Mouse (Mus musculus): ENCODE measurements around the gene Abhd17c.

The Abhd17c gene

GRCm38 (mm10) chr7:84119216-84120105 lies 32.2 kb downstream of the Abhd17c start:
- DNase-seq (ENCODE audit: low spot score in 2 of 2): peak in 1 of 2 experiments; percentile 39

GRCm38 (mm10) chr7:84117543-84118122 lies 34.1 kb downstream of the Abhd17c start:
- DNase-seq (ENCODE audit: low spot score in 2 of 2): no peak

- no peak for DNase-seq (ENCODE audit: low spot score in 2 of 2)
Observed at GRCm38 (mm10) chr7:84116621-84117542, 34.8 kb downstream of the Abhd17c start.

GRCm38 (mm10) chr7:84115385-84115784 lies 36.3 kb downstream of the Abhd17c start:
- DNase-seq (ENCODE audit: low spot score in 2 of 2): no peak

- no peak for DNase-seq (ENCODE audit: low spot score in 2 of 2)
Observed at GRCm38 (mm10) chr7:84114775-84115174, 36.9 kb downstream of the Abhd17c start.

- DNase-seq (ENCODE audit: low spot score in 2 of 2): no peak
Observed at GRCm38 (mm10) chr7:84113035-84113390, 38.7 kb downstream of the Abhd17c start.

GRCm38 (mm10) chr7:84112351-84113034 lies 39.2 kb downstream of the Abhd17c start:
- DNase-seq (ENCODE audit: low spot score in 2 of 2): no peak

- DNase-seq (ENCODE audit: low spot score in 2 of 2): no peak
Observed at GRCm38 (mm10) chr7:84111716-84112350, 39.9 kb downstream of the Abhd17c start.

GRCm38 (mm10) chr7:84106942-84107341 lies 44.8 kb downstream of the Abhd17c start:
- no peak for DNase-seq (ENCODE audit: low spot score in 2 of 2)

- no peak for DNase-seq (ENCODE audit: low spot score in 2 of 2)
Observed at GRCm38 (mm10) chr7:84102589-84102988, 49.1 kb downstream of the Abhd17c start.

- no peak for DNase-seq (ENCODE audit: low spot score in 2 of 2)
Observed at GRCm38 (mm10) chr7:84100672-84101071, 51.0 kb downstream of the Abhd17c start.

GRCm38 (mm10) chr7:84098098-84098497 lies 53.6 kb downstream of the Abhd17c start:
- DNase-seq (ENCODE audit: low spot score in 2 of 2): no peak

- no peak for DNase-seq (ENCODE audit: low spot score in 2 of 2)
Observed at GRCm38 (mm10) chr7:84096501-84096900, 55.2 kb downstream of the Abhd17c start.

- no peak for DNase-seq (ENCODE audit: low spot score in 2 of 2)
Observed at GRCm38 (mm10) chr7:84090793-84091192, 60.9 kb downstream of the Abhd17c start.

GRCm38 (mm10) chr7:84089777-84090176 lies 61.9 kb downstream of the Abhd17c start:
- peak in 1 of 2 experiments; percentile 15 for DNase-seq (ENCODE audit: low spot score in 2 of 2)

- peak; percentile 44 to 75 for DNase-seq (ENCODE audit: low spot score in 2 of 2)
Observed at GRCm38 (mm10) chr7:84088971-84089370, 62.7 kb downstream of the Abhd17c start.

GRCm38 (mm10) chr7:84088191-84088590 lies 63.5 kb downstream of the Abhd17c start:
- DNase-seq (ENCODE audit: low spot score in 2 of 2): no peak

- DNase-seq (ENCODE audit: low spot score in 2 of 2): peak; percentile 24 to 78
Observed at GRCm38 (mm10) chr7:84086039-84086829, 65.5 kb downstream of the Abhd17c start, which contains the start of gene Cemip. TSS of gene Cemip (minus strand) at chr7:84086502.

GRCm38 (mm10) chr7:84085049-84085945 lies 66.4 kb downstream of the Abhd17c start:
- DNase-seq (ENCODE audit: low spot score in 2 of 2): peak; percentile 18 to 64

Measured in spleen, postnatal 10 days (tissue).